Mouse (Mus musculus) E14TG2a.4 (cell line): ENCODE data around the gene Slc40a1.

Experiments used
- CTCF ChIP-seq: conservative IDR thresholded peaks from 2 replicates; pipeline ENCODE4 v1.5.1; 2014; ENCODE audit warnings: low read length
- NANOG ChIP-seq: IDR thresholded peaks from 2 replicates; pipeline ENCODE4 v1.6.1; 2014; ENCODE audit warnings: borderline replicate concordance, low read length, mixed read lengths
- POU5F1 ChIP-seq: IDR thresholded peaks from 2 replicates; pipeline ENCODE4 v1.6.1; 2014; ENCODE audit warnings: low read length, borderline replicate concordance

- TF ChIP-seq CTCF (no peak), NANOG (no peak), POU5F1 (no peak)
These were observed 65.2 kb downstream of the Slc40a1 start for GRCm38 (mm10) chr1:45861162-45861561.
